In the genomic region with DNA sequence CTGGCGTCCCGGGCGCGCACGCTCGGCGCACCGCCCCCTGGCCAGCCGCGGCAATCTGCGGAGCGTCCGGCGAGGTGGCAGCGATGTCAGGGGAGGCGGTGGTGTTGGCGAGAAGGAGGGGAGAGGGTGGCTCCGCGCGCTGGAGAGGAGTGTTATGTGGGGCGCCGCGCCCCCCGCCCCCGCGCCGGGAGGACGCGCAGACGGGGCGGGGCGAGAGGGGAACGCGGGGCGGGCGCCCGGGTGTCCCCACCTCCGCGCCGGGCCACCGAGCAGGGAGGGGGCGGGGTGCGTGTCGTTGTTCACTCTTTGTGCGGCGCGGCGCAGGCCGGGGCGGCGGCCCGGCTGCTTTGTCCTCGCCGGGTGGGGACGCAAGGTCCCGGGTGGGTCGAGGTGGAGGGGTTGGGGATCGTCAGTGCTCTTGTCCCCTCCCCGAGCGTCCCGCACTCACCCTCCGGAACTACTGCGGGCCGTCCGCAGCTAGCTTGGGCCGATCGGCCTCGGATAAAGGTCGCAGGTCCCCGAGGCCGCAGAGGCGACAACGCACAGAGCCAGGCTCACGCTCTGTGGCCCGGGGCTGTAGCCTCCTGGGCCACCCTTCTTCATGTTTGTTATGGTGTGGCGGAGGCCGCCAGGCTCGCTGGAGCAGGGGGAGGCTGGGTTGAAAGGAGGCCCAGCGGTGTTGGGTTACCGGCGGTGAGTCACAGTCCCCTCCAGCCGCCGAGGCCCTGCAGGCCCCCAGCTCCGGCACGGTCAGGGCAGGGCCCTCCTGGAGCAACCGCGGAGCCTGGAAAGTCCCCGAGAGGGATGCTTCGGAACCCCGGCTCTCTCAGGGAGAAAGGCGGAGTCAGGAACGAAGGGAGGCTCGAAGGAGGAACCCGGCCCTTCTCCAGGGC, we compare ENCODE assay signal across 8 mouse cellular contexts. TPM values are rescaled to one million over a fixed set of nuclear protein-coding genes. Genes with fewer than 3 reads are reported as not detected.
A peak's percentile ranks its signal among the peaks of the same experiment; 100 is the strongest.
DNase-seq lines count a peak whose midpoint lies in the region; ATAC-seq lines count a peak whose summit lies in the region.

A gene (minus strand): TSS at position 57 of the 893 bp plus-strand sequence.

- peak; percentile 81 for ATAC-seq in forebrain, embryonic 14.5 days
- peak; percentile 29; the same call in 1 of the 2 replicates for ATAC-seq in neutrophil, adult 5-6 weeks (ENCODE audit: extremely low read depth, insufficient number of reproducible peaks, low FRiP score, poor library complexity, severe bottlenecking)

- WGBS in forebrain, embryonic 14.5 days = under 1% methylated on average over 79 of the region's 94 CpGs
- WGBS in large intestine, adult 2 months = under 1% methylated on average over 92 of the region's 94 CpGs

- intact Hi-C loops in heart, postnatal 10 days (cut with DNase I) = no loop called here

- peaks cover 40% of the 10 kb centered on the region for H3K4me1 ChIP-seq in forebrain, embryonic 14.5 days (ENCODE audit: control insufficient read depth, insufficient read depth, low read length)

- peak within 1 kb of the TSS; percentile 100 for H3K9ac ChIP-seq in forebrain, embryonic 14.5 days (ENCODE audit: low read length)

- peak; percentile 35 to 49 for DNase-seq in CD8-positive naive resting alpha-beta T cell, adult 2 months (ENCODE audit: low read depth in 2 of 2, low spot score in 2 of 2)
- peak; percentile 47 for DNase-seq in c-Kit-positive CD71-negative TER-119-negative erythroid progenitor cells, embryonic 14.5 days (ENCODE audit: low read depth)
- DNase-seq in forebrain, embryonic 14.5 days (ENCODE audit: low spot score) = peak; percentile 93
- DNase-seq in heart, postnatal 10 days = peak; percentile 92 to 95
- DNase-seq in large intestine, adult 2 months (ENCODE audit: low read depth, low spot score) = peak; percentile 39
- peak; percentile 87 to 88 for DNase-seq in lung, adult 18-20 months
- DNase-seq in testis, postnatal 14 days (ENCODE audit: low spot score) = peak; percentile 72

- H3K27ac ChIP-seq in forebrain, embryonic 14.5 days (ENCODE audit: low read depth, low read length) = peak within 1 kb of the TSS; percentile 98

- H3K9me3 ChIP-seq in forebrain, embryonic 14.5 days (replicated peaks; ENCODE audit: control insufficient read depth, low read length) = no peaks in the 10 kb centered on the region

- no peaks in the 10 kb centered on the region for H3K36me3 ChIP-seq in forebrain, embryonic 14.5 days (ENCODE audit: control insufficient read depth, insufficient read depth, low read length)

- H3K4me2 ChIP-seq in forebrain, embryonic 14.5 days (ENCODE audit: low read length) = peak within 1 kb of the TSS; percentile 92

- no peaks in the 10 kb centered on the region for H3K27me3 ChIP-seq in forebrain, embryonic 14.5 days (replicated peaks; ENCODE audit: control insufficient read depth, insufficient read depth, low read length)

- peak within 1 kb of the TSS; percentile 84 for H3K4me3 ChIP-seq in forebrain, embryonic 14.5 days (ENCODE audit: low read depth, low read length)

RNA-seq across cellular contexts. Expression of the gene that starts here (rescaled TPM):
- 12.6 and 12.9 TPM in 2 replicates for polyA plus RNA-seq in forebrain, embryonic 14.5 days (2014; fragmentation: Nextera tagmentation; extraction: Ambion mirVana)
- total RNA-seq in heart, postnatal 10 days (2021) = 10 to 100 TPM; 25.3 to 33.0 TPM
- 1.5 and 3.5 TPM in 2 replicates for polyA plus RNA-seq in large intestine, adult 2 months (2012; rRNA removed)
- 0.49 and 1.0 TPM in 2 replicates for total RNA-seq in neutrophil, adult 5-6 weeks (2017)

Comparison
In these comparisons a context has a peak if more than half of its experiments do, and no peak if none do; other contexts are left out.
1. Peak in every context shown above with its lines: DNase-seq, ATAC-seq, H3K4me3 ChIP-seq and H3K27ac ChIP-seq.
2. RNA of the gene that starts here (total RNA-seq): 25.3 to 33.0 TPM in heart, postnatal 10 days; 0.49 to 1.0 TPM in neutrophil, adult 5-6 weeks; every median in the first group is over 10 times any median in the second.
3. DNase-seq: peak in every context shown above with its lines; median percentile 94 in heart, postnatal 10 days; 93 in forebrain, embryonic 14.5 days; 88 in lung, adult 18-20 months; 72 in testis, postnatal 14 days; 47 in c-Kit-positive CD71-negative TER-119-negative erythroid progenitor cells, embryonic 14.5 days; 42 in CD8-positive naive resting alpha-beta T cell, adult 2 months; 39 in large intestine, adult 2 months.